Mouse (Mus musculus): ENCODE measurements around the gene Layn. TPM values are rescaled to one million over a fixed set of nuclear protein-coding genes. Genes with fewer than 3 reads are reported as not detected.

Gene Layn
- polyA plus RNA-seq, 1 experiment from 2014 or later = 1.3 TPM

DNA sequence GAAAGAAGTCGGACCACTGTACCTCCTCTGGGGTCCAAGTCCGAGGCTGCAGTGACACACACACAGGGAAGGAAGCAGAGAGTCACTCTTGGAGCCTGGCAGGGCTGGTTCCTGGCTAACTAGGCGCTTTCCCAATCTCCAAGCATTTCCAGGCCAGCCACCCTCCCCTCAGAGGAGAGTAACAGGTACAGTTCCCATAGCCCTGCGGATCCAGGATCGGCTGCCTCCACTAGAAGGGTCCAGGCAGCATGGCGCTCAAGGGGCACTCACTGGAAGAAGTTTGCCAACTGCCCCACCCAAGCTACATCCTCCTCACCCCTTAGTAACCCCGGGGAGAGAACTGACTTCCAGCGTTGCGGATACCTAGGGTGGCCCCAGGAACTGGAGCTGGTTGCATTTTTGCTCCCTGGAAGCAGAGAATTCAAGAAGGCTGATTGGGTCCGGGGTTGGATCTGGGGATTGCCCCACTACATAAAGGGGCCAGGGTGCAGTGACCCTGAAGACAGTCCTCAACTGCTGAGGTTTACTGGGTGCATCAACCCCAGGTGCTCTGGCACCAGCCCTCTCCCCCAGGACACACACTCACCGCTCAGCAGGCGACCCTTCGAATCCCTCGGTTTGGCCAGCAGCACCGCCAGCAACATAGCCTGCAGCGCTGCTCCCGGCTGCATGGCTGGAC, 455 bp downstream of the Layn start:
- H3K27ac ChIP-seq (ENCODE audit: low read length) = no peak overlapping the region
- WGBS = under 1% methylated on average over 17 of the region's 17 CpGs
- H3K36me3 ChIP-seq (ENCODE audit: control insufficient read depth, insufficient read depth) = no peaks in the 10 kb centered on the region
- peak overlapping the region; percentile 50 for H3K4me2 ChIP-seq (ENCODE audit: low read length)
- H3K27me3 ChIP-seq (replicated peaks; ENCODE audit: control insufficient read depth, insufficient read depth, low read length) = no peaks in the 10 kb centered on the region
- peak; percentile 22; the same call in 1 of the 2 replicates for ATAC-seq
- H3K9me3 ChIP-seq (ENCODE audit: control insufficient read depth, low read length) = no peaks in the 10 kb centered on the region
- H3K9ac ChIP-seq (replicated peaks; ENCODE audit: low read depth, low read length) = peak overlapping the region; percentile 31
- peak overlapping the region; percentile 27 for H3K4me3 ChIP-seq (replicated peaks; ENCODE audit: low read length)
- H3K4me1 ChIP-seq (replicated peaks; ENCODE audit: control insufficient read depth, insufficient read depth, low read length) = peaks cover 22% of the 10 kb centered on the region

- Histone ChIP-seq H3K27ac (ENCODE audit: low read length) (0 out of 2 replicates have a peak overlapping the region, but pooled peaks have one; percentile 1), H3K9me3 (ENCODE audit: control insufficient read depth, low read length) (no peaks in the 10 kb centered on the region), H3K4me1 (replicated peaks; ENCODE audit: control insufficient read depth, insufficient read depth, low read length) (peaks cover 22% of the 10 kb centered on the region), H3K27me3 (replicated peaks; ENCODE audit: control insufficient read depth, insufficient read depth, low read length) (no peaks in the 10 kb centered on the region), H3K4me2 (ENCODE audit: low read length) (peak overlapping the region; percentile 50), H3K36me3 (ENCODE audit: control insufficient read depth, insufficient read depth) (no peaks in the 10 kb centered on the region), H3K4me3 (replicated peaks; ENCODE audit: low read length) (no peak overlapping the region), H3K9ac (replicated peaks; ENCODE audit: low read depth, low read length) (no peak overlapping the region)
- 11% methylated on average over 3 of the region's 3 CpGs for WGBS
- peak; percentile 79 for ATAC-seq
Measured at GRCm38 (mm10) chr9:51075780-51076179, 1.1 kb downstream of the Layn start.

- Histone ChIP-seq H3K4me2 (ENCODE audit: low read length) (no peak overlapping the region), H3K9me3 (ENCODE audit: control insufficient read depth, low read length) (no peaks in the 10 kb centered on the region), H3K27me3 (replicated peaks; ENCODE audit: control insufficient read depth, insufficient read depth, low read length) (no peaks in the 10 kb centered on the region), H3K9ac (replicated peaks; ENCODE audit: low read depth, low read length) (no peak overlapping the region), H3K36me3 (ENCODE audit: control insufficient read depth, insufficient read depth) (no peaks in the 10 kb centered on the region), H3K27ac (ENCODE audit: low read length) (no peak overlapping the region), H3K4me1 (replicated peaks; ENCODE audit: control insufficient read depth, insufficient read depth, low read length) (peaks cover 9% of the 10 kb centered on the region), H3K4me3 (replicated peaks; ENCODE audit: low read length) (no peak overlapping the region)
- no peak for ATAC-seq
- 84% methylated on average over 4 of the region's 4 CpGs for WGBS
Measured at GRCm38 (mm10) chr9:51070801-51071200, 6.1 kb downstream of the Layn start.

GRCm38 (mm10) chr9:51068202-51068601, 8.7 kb downstream of the Layn start:
- WGBS = 48% methylated on average over 3 of the region's 3 CpGs
- H3K36me3 ChIP-seq (ENCODE audit: control insufficient read depth, insufficient read depth) = no peaks in the 10 kb centered on the region
- ATAC-seq = peak; percentile 43
- H3K9me3 ChIP-seq (ENCODE audit: control insufficient read depth, low read length) = no peaks in the 10 kb centered on the region
- H3K4me2 ChIP-seq (ENCODE audit: low read length) = no peak overlapping the region
- no peak overlapping the region for H3K4me3 ChIP-seq (replicated peaks; ENCODE audit: low read length)
- H3K9ac ChIP-seq (replicated peaks; ENCODE audit: low read depth, low read length) = no peak overlapping the region
- no peaks in the 10 kb centered on the region for H3K27me3 ChIP-seq (replicated peaks; ENCODE audit: control insufficient read depth, insufficient read depth, low read length)
- H3K27ac ChIP-seq (ENCODE audit: low read length) = peak overlapping the region; percentile 33; the same call in 1 of the 2 replicates
- no peaks in the 10 kb centered on the region for H3K4me1 ChIP-seq (replicated peaks; ENCODE audit: control insufficient read depth, insufficient read depth, low read length)

DNA sequence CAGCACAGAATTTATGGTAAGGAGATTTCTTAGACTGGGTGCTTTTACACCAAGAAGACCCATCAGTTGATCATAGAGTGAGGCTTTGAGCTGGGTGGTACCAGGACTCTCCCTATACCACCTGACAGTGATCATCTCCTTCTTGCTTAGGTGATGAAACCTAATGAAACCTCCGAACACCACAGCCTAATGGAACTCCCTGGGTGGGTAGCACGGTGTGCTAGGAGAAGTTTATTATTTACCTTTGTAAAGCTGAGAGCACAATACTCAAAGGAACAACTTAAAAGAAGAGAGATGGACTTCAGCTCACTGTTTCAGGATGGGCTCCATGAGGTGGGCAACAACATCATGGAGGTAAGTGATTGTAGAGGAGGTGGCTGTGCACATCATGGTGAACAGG, 16.3 kb downstream of the Layn start, which contains the start of gene Btg4:
Btg4 (plus strand) TSS at position 301 of the 400 bp plus-strand sequence.
- H3K4me3 ChIP-seq (replicated peaks; ENCODE audit: low read length) = no peak within 1 kb of the TSS
- no peak for ATAC-seq
- H3K4me2 ChIP-seq (ENCODE audit: low read length) = no peak within 1 kb of the TSS
- no peaks in the 10 kb centered on the region for H3K27me3 ChIP-seq (replicated peaks; ENCODE audit: control insufficient read depth, insufficient read depth, low read length)
- no peaks in the 10 kb centered on the region for H3K9me3 ChIP-seq (ENCODE audit: control insufficient read depth, low read length)
- 89% methylated on average over 2 of the region's 2 CpGs for WGBS
- no peaks in the 10 kb centered on the region for H3K4me1 ChIP-seq (replicated peaks; ENCODE audit: control insufficient read depth, insufficient read depth, low read length)
- H3K9ac ChIP-seq (replicated peaks; ENCODE audit: low read depth, low read length) = no peak within 1 kb of the TSS
- no peak within 1 kb of the TSS for H3K27ac ChIP-seq (ENCODE audit: low read length)
- H3K36me3 ChIP-seq (ENCODE audit: control insufficient read depth, insufficient read depth) = no peaks in the 10 kb centered on the region

- no peak overlapping the region for H3K4me3 ChIP-seq (replicated peaks; ENCODE audit: low read length)
- no peaks in the 10 kb centered on the region for H3K27me3 ChIP-seq (replicated peaks; ENCODE audit: control insufficient read depth, insufficient read depth, low read length)
- H3K4me1 ChIP-seq (replicated peaks; ENCODE audit: control insufficient read depth, insufficient read depth, low read length) = no peaks in the 10 kb centered on the region
- no peak overlapping the region for H3K4me2 ChIP-seq (ENCODE audit: low read length)
- H3K9ac ChIP-seq (replicated peaks; ENCODE audit: low read depth, low read length) = no peak overlapping the region
- H3K9me3 ChIP-seq (ENCODE audit: control insufficient read depth, low read length) = no peaks in the 10 kb centered on the region
- WGBS = 49% methylated on average over 4 of the region's 4 CpGs
- no peak overlapping the region for H3K27ac ChIP-seq (ENCODE audit: low read length)
- H3K36me3 ChIP-seq (ENCODE audit: control insufficient read depth, insufficient read depth) = no peaks in the 10 kb centered on the region
- no peak for ATAC-seq
Measured at GRCm38 (mm10) chr9:51058951-51059521, 17.9 kb downstream of the Layn start.

DNA sequence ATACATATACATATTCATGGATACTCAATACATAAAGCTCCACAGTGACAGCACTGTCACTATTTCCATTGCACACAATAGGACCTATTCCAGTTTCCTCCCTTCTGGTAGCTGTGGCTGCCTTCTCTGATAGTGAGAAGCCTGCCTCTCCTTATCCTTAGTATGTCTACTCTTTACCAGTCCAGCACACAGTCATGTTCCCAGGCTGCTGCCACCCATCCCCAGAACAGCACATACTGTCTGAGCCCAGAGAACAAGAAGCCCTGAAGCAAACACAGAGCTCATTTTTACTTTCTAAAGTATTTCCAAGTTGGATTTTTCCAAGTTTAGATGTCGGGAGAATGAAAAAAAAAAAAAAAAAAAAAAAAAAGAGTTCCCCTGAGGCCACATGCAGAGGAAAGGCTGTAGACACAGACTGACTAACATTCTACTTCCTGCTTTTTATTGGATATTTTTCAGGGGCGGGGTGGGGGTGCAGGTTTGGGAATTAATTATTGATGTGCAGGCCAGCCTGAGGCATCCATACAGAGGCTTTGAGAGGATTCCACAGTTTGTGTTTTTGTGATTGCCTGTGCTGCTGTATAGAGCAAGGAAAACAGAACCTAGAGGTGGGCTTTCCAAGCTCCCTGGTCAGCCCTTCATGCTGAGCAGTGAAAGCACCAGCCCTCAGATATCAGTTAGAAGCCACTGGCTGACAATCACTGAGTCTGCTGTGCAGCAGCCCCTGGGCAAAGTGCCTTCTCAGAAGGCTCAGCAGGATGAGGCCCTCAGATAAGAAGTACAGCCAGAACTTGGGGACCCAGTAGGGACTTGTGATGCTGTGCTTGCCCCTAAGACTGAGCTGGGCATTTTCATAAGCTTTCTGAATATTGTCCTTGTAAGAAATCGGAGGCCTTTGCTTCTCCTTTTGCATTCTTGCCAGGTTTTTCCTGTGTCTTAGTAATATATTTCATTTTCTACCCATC, 20.3 kb downstream of the Layn start:
- H3K36me3 ChIP-seq (ENCODE audit: control insufficient read depth, insufficient read depth) = no peaks in the 10 kb centered on the region
- H3K9ac ChIP-seq (replicated peaks; ENCODE audit: low read depth, low read length) = no peak overlapping the region
- no peaks in the 10 kb centered on the region for H3K9me3 ChIP-seq (ENCODE audit: control insufficient read depth, low read length)
- no peak for ATAC-seq
- no peaks in the 10 kb centered on the region for H3K27me3 ChIP-seq (replicated peaks; ENCODE audit: control insufficient read depth, insufficient read depth, low read length)
- H3K4me3 ChIP-seq (replicated peaks; ENCODE audit: low read length) = no peak overlapping the region
- WGBS = 82% methylated on average over 3 of the region's 3 CpGs
- no peaks in the 10 kb centered on the region for H3K4me1 ChIP-seq (replicated peaks; ENCODE audit: control insufficient read depth, insufficient read depth, low read length)
- no peak overlapping the region for H3K27ac ChIP-seq (ENCODE audit: low read length)
- no peak overlapping the region for H3K4me2 ChIP-seq (ENCODE audit: low read length)

DNA sequence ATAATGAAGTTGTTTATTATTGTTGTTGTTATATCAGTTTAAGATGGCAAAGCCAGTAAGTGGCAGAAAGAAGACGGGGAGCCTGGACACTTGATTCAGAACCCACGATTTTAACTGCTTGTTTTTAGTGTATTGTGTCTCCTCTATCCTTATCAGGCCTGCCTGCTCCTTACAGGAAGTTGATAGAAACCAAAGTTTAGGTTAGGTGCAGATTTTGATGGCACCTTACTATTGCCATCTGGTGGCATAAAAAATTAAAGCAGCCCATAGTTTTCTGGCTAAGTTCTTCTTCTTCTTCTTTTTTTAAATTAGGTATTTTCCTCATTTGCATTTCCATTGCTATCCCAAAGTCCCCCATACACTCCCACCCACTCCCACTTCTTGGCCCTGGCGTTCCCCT, 24.7 kb downstream of the Layn start:
- no peaks in the 10 kb centered on the region for H3K27me3 ChIP-seq (replicated peaks; ENCODE audit: control insufficient read depth, insufficient read depth, low read length)
- no peak overlapping the region for H3K4me3 ChIP-seq (replicated peaks; ENCODE audit: low read length)
- no peaks in the 10 kb centered on the region for H3K4me1 ChIP-seq (replicated peaks; ENCODE audit: control insufficient read depth, insufficient read depth, low read length)
- no peak overlapping the region for H3K9ac ChIP-seq (replicated peaks; ENCODE audit: low read depth, low read length)
- WGBS = 81% methylated on average over 3 of the region's 3 CpGs
- ATAC-seq = no peak
- H3K4me2 ChIP-seq (ENCODE audit: low read length) = no peak overlapping the region
- no peaks in the 10 kb centered on the region for H3K9me3 ChIP-seq (ENCODE audit: control insufficient read depth, low read length)
- H3K36me3 ChIP-seq (ENCODE audit: control insufficient read depth, insufficient read depth) = no peaks in the 10 kb centered on the region
- no peak overlapping the region for H3K27ac ChIP-seq (ENCODE audit: low read length)

DNA sequence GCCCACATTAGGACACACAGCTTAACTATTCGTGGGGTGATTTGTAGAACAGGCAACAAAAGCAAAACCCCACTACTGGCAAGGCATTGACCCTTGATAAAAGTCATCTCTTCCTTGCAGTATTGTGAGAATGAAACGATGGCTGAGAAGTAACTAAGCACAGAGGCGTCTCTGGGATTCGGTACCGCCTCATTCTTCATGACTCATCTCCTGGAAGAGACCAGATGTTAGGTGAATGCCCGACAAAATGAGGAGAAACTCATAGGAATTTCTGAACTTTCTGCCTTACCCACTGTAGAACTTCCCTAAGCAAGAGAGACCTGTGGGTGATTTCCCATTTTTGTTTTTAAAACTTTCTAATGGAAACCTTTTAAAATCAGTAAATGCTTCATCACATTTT, 34.8 kb downstream of the Layn start:
- no peaks in the 10 kb centered on the region for H3K27me3 ChIP-seq (replicated peaks; ENCODE audit: control insufficient read depth, insufficient read depth, low read length)
- no peaks in the 10 kb centered on the region for H3K4me1 ChIP-seq (replicated peaks; ENCODE audit: control insufficient read depth, insufficient read depth, low read length)
- WGBS = 78% methylated on average over 6 of the region's 6 CpGs
- no peaks in the 10 kb centered on the region for H3K9me3 ChIP-seq (ENCODE audit: control insufficient read depth, low read length)
- H3K9ac ChIP-seq (replicated peaks; ENCODE audit: low read depth, low read length) = no peak overlapping the region
- H3K4me3 ChIP-seq (replicated peaks; ENCODE audit: low read length) = no peak overlapping the region
- ATAC-seq = no peak
- H3K27ac ChIP-seq (ENCODE audit: low read length) = no peak overlapping the region
- no peaks in the 10 kb centered on the region for H3K36me3 ChIP-seq (ENCODE audit: control insufficient read depth, insufficient read depth)
- no peak overlapping the region for H3K4me2 ChIP-seq (ENCODE audit: low read length)

All from forebrain, embryonic 16.5 days (tissue).